Mouse (Mus musculus) CH12.LX (cell line): ENCODE data around the gene Cys1. TPM values are rescaled to one million over a fixed set of nuclear protein-coding genes. Genes with fewer than 3 reads are reported as not detected.

Experiments used
- DNase-seq: peaks from one replicate; pipeline ENCODE4 v3.0.0-alpha.2; 2013; ENCODE audit errors: extremely low read depth
- H3K27ac ChIP-seq: 2 replicates; pipeline ENCODE4 v1.5.1; 2012; ENCODE audit warnings: low read depth, mild to moderate bottlenecking, control low read depth, moderate library complexity; ENCODE audit not compliant: insufficient read depth
- H3K27me3 ChIP-seq: replicated peaks from 2 replicates; pipeline ENCODE3; 2012; ENCODE audit warnings: inconsistent platforms
- H3K36me3 ChIP-seq, 2 experiments: replicated peaks in 1 of 2; 2 replicates each; pipeline versions ENCODE3 to v1.6.1; 2012; ENCODE audit warnings: inconsistent platforms in 1 of 2, low read length in 1 of 2, mild to moderate bottlenecking in 1 of 2, mixed read lengths in 1 of 2, moderate library complexity in 1 of 2; ENCODE audit not compliant: control insufficient read depth in 1 of 2, insufficient read depth in 1 of 2
- H3K4me1 ChIP-seq, 2 experiments: 2 replicates each; pipeline ENCODE4 v1.6.1; 2012; ENCODE audit warnings: inconsistent platforms in 1 of 2, moderate library complexity in 1 of 2; ENCODE audit not compliant: insufficient read depth in 2 of 2, control insufficient read depth in 1 of 2
- H3K4me2 ChIP-seq: 2 replicates; pipeline ENCODE4 v1.6.1; 2012; ENCODE audit warnings: low read depth, mild to moderate bottlenecking, control low read depth; ENCODE audit not compliant: poor library complexity, insufficient read depth, severe bottlenecking
- H3K4me3 ChIP-seq, 3 experiments: fragments of 150-350 bp in 1 of 3; sonication (generic) in 1 of 3; replicated peaks in 1 of 3; 2 replicates each; pipeline versions ENCODE3 to v1.5.1; 2011 to 2012; ENCODE audit warnings: low read depth in 2 of 3, low read length in 2 of 3, mild to moderate bottlenecking in 2 of 3, moderate library complexity in 2 of 3, control low read depth in 1 of 3, improper control_type of control experiment in 1 of 3, inconsistent platforms in 1 of 3, mixed read lengths in 1 of 3; ENCODE audit not compliant: poor library complexity in 1 of 3
- H3K79me2 ChIP-seq: replicated peaks from 2 replicates; pipeline ENCODE4 v1.6.1; 2012; ENCODE audit warnings: mild to moderate bottlenecking, moderate library complexity; ENCODE audit not compliant: control insufficient read depth, poor library complexity, insufficient read depth, severe bottlenecking; ENCODE audit errors: extremely low read depth
- H3K9ac ChIP-seq: 2 replicates; pipeline ENCODE4 v1.6.1; 2012; ENCODE audit warnings: low read depth, mild to moderate bottlenecking, control low read depth, moderate library complexity; ENCODE audit not compliant: insufficient read depth
- H3K9me3 ChIP-seq: replicated peaks from 2 replicates; pipeline ENCODE3; 2012; ENCODE audit warnings: low read length, inconsistent platforms, mixed read lengths
- BHLHE40 ChIP-seq: IDR thresholded peaks from 2 replicates; pipeline ENCODE4 v1.6.1; 2011; ENCODE audit warnings: mild to moderate bottlenecking, low read depth, low read length, improper control_type of control experiment
- CTCF ChIP-seq, 2 experiments: IDR thresholded peaks in 1 of 2; conservative IDR thresholded peaks in 1 of 2; 2 replicates each; pipeline ENCODE4 v1.5.1; 2011 to 2012; ENCODE audit warnings: low read depth in 2 of 2, low read length in 2 of 2, improper control_type of control experiment in 1 of 2, inconsistent platforms in 1 of 2, mild to moderate bottlenecking in 1 of 2, moderate library complexity in 1 of 2
- E2F4 ChIP-seq: IDR thresholded peaks from 2 replicates; pipeline ENCODE4 v1.6.1; 2011; ENCODE audit warnings: low read depth, low read length, improper control_type of control experiment; ENCODE audit not compliant: insufficient replicate concordance
- ELF1 ChIP-seq: IDR thresholded peaks from 2 replicates; pipeline ENCODE4 v1.6.1; 2014; ENCODE audit warnings: low read depth, mild to moderate bottlenecking, inconsistent platforms, low read length, improper control_type of control experiment
- EP300 ChIP-seq: IDR thresholded peaks from 2 replicates; pipeline ENCODE4 v1.6.1; 2011; ENCODE audit warnings: low read length, improper control_type of control experiment
- ETS1 ChIP-seq: conservative IDR thresholded peaks from 2 replicates; pipeline ENCODE4 v1.6.1; 2012; ENCODE audit warnings: low read depth, mild to moderate bottlenecking, inconsistent platforms, low read length, improper control_type of control experiment, moderate library complexity
- GABPA ChIP-seq: IDR thresholded peaks from 2 replicates; pipeline ENCODE4 v1.6.1; 2012; ENCODE audit warnings: low read depth, low read length, improper control_type of control experiment, inconsistent platforms; ENCODE audit not compliant: insufficient replicate concordance
- HCFC1 ChIP-seq: IDR thresholded peaks from 2 replicates; pipeline ENCODE4 v1.6.1; 2012; ENCODE audit warnings: low read depth, mild to moderate bottlenecking, inconsistent platforms, low read length, improper control_type of control experiment
- IRF4 ChIP-seq: IDR thresholded peaks from 2 replicates; pipeline ENCODE4 v1.6.1; 2014; ENCODE audit warnings: low read depth, mild to moderate bottlenecking, inconsistent platforms, low read length, improper control_type of control experiment
- JUN ChIP-seq: IDR thresholded peaks from 2 replicates; pipeline ENCODE4 v1.6.1; 2011; ENCODE audit warnings: low read depth, mild to moderate bottlenecking, low read length, improper control_type of control experiment, moderate library complexity; ENCODE audit not compliant: insufficient read depth
- JUND ChIP-seq: conservative IDR thresholded peaks from 2 replicates; pipeline ENCODE4 v1.6.1; 2011; ENCODE audit warnings: low read depth, low read length, improper control_type of control experiment
- KAT2A ChIP-seq: IDR thresholded peaks from 2 replicates; pipeline ENCODE4 v1.6.1; 2012; ENCODE audit warnings: low read length, improper control_type of control experiment, inconsistent platforms; ENCODE audit not compliant: insufficient replicate concordance
- MAFK ChIP-seq: IDR thresholded peaks from 2 replicates; pipeline ENCODE4 v1.6.1; 2011; ENCODE audit warnings: low read length, improper control_type of control experiment; ENCODE audit not compliant: insufficient replicate concordance
- MAX ChIP-seq: IDR thresholded peaks from 2 replicates; pipeline ENCODE4 v1.6.1; 2011; ENCODE audit warnings: low read length, improper control_type of control experiment
- MEF2A ChIP-seq: IDR thresholded peaks from 2 replicates; pipeline ENCODE4 v1.6.1; 2014; ENCODE audit warnings: low read depth, mild to moderate bottlenecking, inconsistent platforms, low read length, improper control_type of control experiment, borderline replicate concordance
- MYC ChIP-seq: IDR thresholded peaks from 2 replicates; pipeline ENCODE4 v1.6.1; 2011; ENCODE audit warnings: low read depth, mild to moderate bottlenecking, improper control_type of control experiment, low read length
- NELFE ChIP-seq: IDR thresholded peaks from 2 replicates; pipeline ENCODE4 v1.6.1; 2011; ENCODE audit warnings: low read depth, low read length, improper control_type of control experiment
- NRF1 ChIP-seq: IDR thresholded peaks from 2 replicates; pipeline ENCODE4 v1.6.1; 2014; ENCODE audit warnings: low read depth, mild to moderate bottlenecking, inconsistent platforms, low read length, improper control_type of control experiment, moderate library complexity
- PAX5 ChIP-seq: IDR thresholded peaks from 2 replicates; pipeline ENCODE4 v1.6.1; 2012; ENCODE audit warnings: low read length, inconsistent platforms, mixed read lengths
- POLR2AphosphoS2 ChIP-seq: IDR thresholded peaks from 2 replicates; pipeline ENCODE4 v1.6.1; 2011; ENCODE audit warnings: low read depth, low read length, improper control_type of control experiment
- RCOR1 ChIP-seq: conservative IDR thresholded peaks from 2 replicates; pipeline ENCODE4 v1.6.1; 2012; ENCODE audit warnings: low read depth, mild to moderate bottlenecking, inconsistent platforms, low read length, improper control_type of control experiment
- SMC3 ChIP-seq: IDR thresholded peaks from 2 replicates; pipeline ENCODE4 v1.6.1; 2011; ENCODE audit warnings: low read depth, low read length, improper control_type of control experiment
- TBP ChIP-seq: conservative IDR thresholded peaks from 2 replicates; pipeline ENCODE4 v1.6.1; 2011; ENCODE audit warnings: low read depth, low read length, improper control_type of control experiment
- UBTF ChIP-seq: IDR thresholded peaks from 2 replicates; pipeline ENCODE4 v1.6.1; 2012; ENCODE audit warnings: low read depth, mild to moderate bottlenecking, inconsistent platforms, low read length, improper control_type of control experiment, moderate library complexity
- USF2 ChIP-seq: conservative IDR thresholded peaks from 2 replicates; pipeline ENCODE4 v1.6.1; 2011; ENCODE audit warnings: low read depth, low read length, improper control_type of control experiment
- ZC3H11A ChIP-seq: IDR thresholded peaks from 2 replicates; pipeline ENCODE4 v1.6.1; 2012; ENCODE audit warnings: low read depth, mild to moderate bottlenecking, inconsistent platforms, low read length, improper control_type of control experiment
- ZKSCAN1 ChIP-seq: IDR thresholded peaks from 2 replicates; pipeline ENCODE4 v1.6.1; 2012; ENCODE audit warnings: low read depth, inconsistent platforms, low read length, improper control_type of control experiment, borderline replicate concordance
- ZNF384 ChIP-seq: IDR thresholded peaks from 2 replicates; pipeline ENCODE4 v1.6.1; 2012; ENCODE audit warnings: low read depth, low read length, improper control_type of control experiment, inconsistent platforms
- dilution Hi-C: fragments of 300-500 bp; cut with MboI; formaldehyde crosslinking; loops from 2 replicates; pipeline ENCODE4 v1.14.3; 2020; ENCODE audit warnings: low sequenced_read_pairs; ENCODE audit not compliant: extremely low pct_unique_long_range_greater_than_20kb, extremely low pct_ligation_motif_present
- in situ Hi-C: fragments of 300-500 bp; cut with MboI; formaldehyde crosslinking; loops from 3 replicates; pipeline ENCODE4 v1.14.3; 2019; ENCODE audit warnings: low sequenced_read_pairs, low pct_ligation_motif_present, low pct_unique_long_range_greater_than_20kb, mixed read lengths
- polyA plus RNA-seq: library from polyadenylated mRNA; unstranded; fragments of >175 nt; gene quantifications from 2 replicates; pipeline ENCODE4 v1.2.1, GENCODE M21; 2012; ENCODE audit warnings: low read depth; ENCODE audit not compliant: insufficient read length
- total RNA-seq, 2 experiments: library from RNA; depleted of rRNA; stranded (reverse); fragments of 300-350 nt in 1 of 2; fragments of >200 nt in 1 of 2; gene quantifications; 2 replicates each; pipeline ENCODE4 v1.2.3; 2012 to 2014

Cys1 gene
- total and polyA plus RNA-seq, 3 experiments: not detected

DNA sequence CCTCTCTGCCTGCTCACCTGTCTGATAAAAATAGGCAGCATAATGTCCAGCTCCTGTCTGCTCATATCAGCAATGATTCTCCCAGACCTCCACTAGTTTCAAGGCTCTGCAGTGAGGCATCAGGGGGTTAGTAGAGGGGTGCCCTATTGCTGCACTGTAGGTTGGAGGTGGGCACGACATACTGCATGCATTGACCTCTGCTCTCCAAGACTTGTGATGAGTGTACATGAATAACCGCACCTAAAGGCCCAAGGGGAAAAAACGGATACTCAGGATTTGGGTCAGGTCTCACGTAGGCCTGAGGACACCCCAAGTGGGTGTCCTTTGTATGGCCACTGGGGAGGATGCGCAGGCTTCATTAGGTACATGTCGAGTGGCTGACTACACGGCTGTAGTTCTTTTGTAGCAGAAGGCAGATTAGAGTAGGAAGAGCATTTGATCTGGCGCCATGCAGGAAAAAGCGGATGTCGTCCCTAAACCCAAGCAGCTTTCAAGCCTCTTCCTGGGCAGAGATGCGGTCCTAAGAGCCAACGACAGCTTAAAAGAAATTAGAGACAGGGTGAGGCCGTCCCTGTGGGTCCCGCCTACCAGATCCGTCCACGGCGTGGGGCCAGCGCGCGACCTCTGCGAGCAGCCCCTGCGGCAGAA, 31.1 kb downstream of the Cys1 start:
- H3K4me1 ChIP-seq: peaks cover 28 to 48% of the 10 kb centered on the region in 2 experiments
- in situ Hi-C loops: no loop called here
- DNase-seq: no peak

GRCm38 (mm10) chr12:24648094-24648493, 33.5 kb downstream of the Cys1 start:
- H3K4me1 ChIP-seq: peaks cover 19 to 41% of the 10 kb centered on the region in 2 experiments
- no peak for TF ChIP-seq ELF1
- no peak for TF ChIP-seq NELFE
- no peak for TF ChIP-seq JUN
- no peak for TF ChIP-seq MAFK
- TF ChIP-seq TBP: no peak
- TF ChIP-seq RCOR1: no peak
- no peak for TF ChIP-seq MAX
- TF ChIP-seq ETS1: no peak
- TF ChIP-seq ZC3H11A: no peak
- no peak for TF ChIP-seq BHLHE40
- TF ChIP-seq KAT2A: no peak
- no peak for TF ChIP-seq POLR2AphosphoS2
- TF ChIP-seq MEF2A: no peak
- no peak for TF ChIP-seq NRF1
- TF ChIP-seq ZKSCAN1: no peak
- TF ChIP-seq UBTF: no peak
- no peak for TF ChIP-seq HCFC1
- TF ChIP-seq IRF4: no peak
- TF ChIP-seq EP300: no peak
- no peaks in the 10 kb centered on the region for H3K9me3 ChIP-seq
- in situ Hi-C loops: no loop called here
- H3K36me3 ChIP-seq: no peaks in the 10 kb centered on the region
- peaks cover 9% of the 10 kb centered on the region for H3K79me2 ChIP-seq
- no peak overlapping the region for H3K27ac ChIP-seq
- H3K9ac ChIP-seq: no peak overlapping the region
- dilution Hi-C loops: no loop called here
- H3K27me3 ChIP-seq: no peaks in the 10 kb centered on the region
- H3K4me2 ChIP-seq: no peak overlapping the region
- H3K4me3 ChIP-seq: no peak overlapping the region
- no peak for DNase-seq

More for the DNA sequence above, 31.1 kb downstream of the Cys1 start:
- Histone ChIP-seq H3K9me3 (no peaks in the 10 kb centered on the region), H3K4me2 (peak overlapping the region; percentile 60), H3K79me2 (peaks cover 14% of the 10 kb centered on the region), H3K27me3 (no peaks in the 10 kb centered on the region), H3K4me3 (peak overlapping the region; percentile 49 to 93 (median 54)), H3K9ac (peak overlapping the region; percentile 21; the same call in 1 of the 2 replicates), H3K27ac (no peak overlapping the region), H3K36me3 (peaks cover 5 to 21% of the 10 kb centered on the region in 2 experiments)
- TF ChIP-seq GABPA (no peak), ETS1 (no peak), KAT2A (no peak), NRF1 (no peak), UBTF (no peak), POLR2AphosphoS2 (no peak), MAX (no peak), JUND (no peak), CTCF (conservative IDR thresholded peaks at IDR 0.05 in 1 of 2, IDR thresholded peaks at IDR 0.05 in 1 of 2; ENCODE audit: low read depth in 2 of 2, low read length in 2 of 2) (no peak), SMC3 (no peak), ZNF384 (no peak), PAX5 (no peak), E2F4 (no peak), RCOR1 (no peak), MYC (no peak), EP300 (no peak), USF2 (no peak)
- dilution Hi-C loops: no loop called here
